Mouse (Mus musculus): ENCODE data around the gene Rp9. TPM values are rescaled to one million over a fixed set of nuclear protein-coding genes. Genes with fewer than 3 reads are reported as not detected.
"Not testable (repeated sequence)": the region's sequence is repeated elsewhere in the genome, so short reads cannot be mapped to it uniquely, and the experiment has no call there.

The Rp9 gene
- total RNA-seq, 2 experiments from 2014 or later = 36.2 to 40.7 TPM

- no peak for DNase-seq (ENCODE audit: low spot score in 2 of 2)
These were observed 46.0 kb downstream of the Rp9 start for GRCm38 (mm10) chr9:22423507-22423906.

DNA sequence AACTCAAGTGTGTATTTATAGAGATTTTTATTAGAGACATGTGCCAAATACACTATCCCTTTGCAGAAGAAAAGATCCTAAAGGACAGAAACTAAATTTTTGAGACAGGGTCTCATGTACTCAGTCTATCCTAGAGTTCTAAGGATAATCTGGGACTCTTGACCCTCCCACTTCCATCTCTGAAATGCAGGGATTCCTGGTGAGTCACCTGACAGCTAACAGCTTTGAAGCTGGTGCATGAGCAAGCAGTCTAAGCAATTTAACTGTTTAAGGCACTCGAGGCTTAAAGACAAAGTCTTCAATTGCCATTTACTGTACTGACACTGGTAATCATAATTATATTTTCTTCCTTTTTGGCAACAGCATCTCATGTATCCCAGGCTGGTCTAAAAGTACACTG is 47.0 kb downstream of the Rp9 start:
- no peak for DNase-seq (ENCODE audit: low spot score in 2 of 2)

- DNase-seq (ENCODE audit: low spot score in 2 of 2) = no peak
These were observed 49.1 kb downstream of the Rp9 start for GRCm38 (mm10) chr9:22420491-22420890.

GRCm38 (mm10) chr9:22419877-22420276 is 49.7 kb downstream of the Rp9 start:
- DNase-seq (ENCODE audit: low spot score in 2 of 2) = no peak

- no peak for DNase-seq (ENCODE audit: low spot score in 2 of 2)
These were observed 52.0 kb downstream of the Rp9 start for GRCm38 (mm10) chr9:22417547-22417946.

GRCm38 (mm10) chr9:22416187-22416586 is 53.4 kb downstream of the Rp9 start:
- DNase-seq (ENCODE audit: low spot score in 2 of 2) = no peak

DNA sequence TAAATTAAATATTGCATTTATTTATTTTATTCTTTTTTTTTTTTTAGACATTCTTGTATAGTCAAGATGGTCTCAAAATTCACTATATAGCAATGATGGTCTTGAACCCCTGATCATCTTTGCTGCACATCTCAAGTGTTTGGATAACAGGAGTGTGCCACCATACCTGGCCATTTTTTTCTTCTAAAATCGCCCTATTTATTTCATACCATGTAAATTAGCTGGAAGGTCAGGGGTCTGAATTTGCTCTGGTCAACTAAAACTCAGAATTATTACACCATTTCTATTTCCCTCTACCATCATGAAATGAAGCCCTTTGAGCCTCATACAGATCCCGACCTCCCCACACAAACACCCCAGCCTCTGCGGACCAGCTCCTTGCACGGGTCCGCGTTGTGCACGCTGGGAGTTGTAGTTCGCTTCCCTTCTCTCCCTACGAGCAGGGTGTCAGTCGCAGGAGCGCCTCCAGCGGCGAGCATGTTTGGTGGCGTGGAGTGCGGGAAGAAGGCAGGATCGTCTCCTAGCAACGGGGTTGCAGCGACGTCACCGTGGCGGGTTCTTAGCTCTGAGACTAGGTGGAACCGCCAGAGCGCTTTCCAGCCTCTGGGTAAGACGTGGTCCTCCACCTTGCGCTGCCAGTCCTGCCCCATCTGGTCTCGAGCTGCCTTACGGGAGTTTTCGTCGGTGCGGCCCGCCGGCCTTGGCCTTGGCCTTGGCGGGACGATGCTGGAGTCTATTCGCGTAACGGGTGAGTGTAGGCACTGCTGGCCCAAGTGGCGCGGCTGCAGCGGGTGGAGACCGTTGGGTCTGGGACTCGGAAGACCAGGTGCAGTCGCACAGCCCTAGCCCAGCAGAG is 58.3 kb downstream of the Rp9 start, which contains the start of gene 9530077C05Rik:
Gene 9530077C05Rik, plus strand, starts transcription at position 512 of the 856 bp plus-strand sequence.
- DNase-seq (ENCODE audit: low spot score in 2 of 2) = peak; percentile 98

GRCm38 (mm10) chr9:22409501-22409900 is 60.0 kb downstream of the Rp9 start:
- no peak for DNase-seq (ENCODE audit: low spot score in 2 of 2)

DNA sequence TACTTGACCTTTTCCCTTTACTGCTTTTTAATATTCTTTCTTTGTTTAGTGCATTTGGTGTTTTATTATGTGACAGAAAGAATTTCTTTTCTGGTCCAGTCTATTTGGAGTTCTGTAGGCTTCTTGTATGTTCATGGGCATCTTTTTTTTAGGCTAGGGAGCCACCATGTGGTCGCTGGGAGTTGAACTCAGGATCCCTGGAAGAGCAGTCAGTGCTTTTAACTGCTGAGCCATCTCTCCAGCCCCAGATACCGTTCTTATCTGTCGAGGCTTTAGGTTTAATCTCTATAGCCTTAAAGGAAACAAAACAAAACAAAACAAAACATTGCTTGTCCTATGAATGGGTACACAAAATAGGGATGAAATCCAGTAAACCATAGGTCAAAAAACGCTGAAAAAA is 61.2 kb downstream of the Rp9 start:
- not testable (repeated sequence) for DNase-seq (ENCODE audit: low spot score in 2 of 2)

DNA sequence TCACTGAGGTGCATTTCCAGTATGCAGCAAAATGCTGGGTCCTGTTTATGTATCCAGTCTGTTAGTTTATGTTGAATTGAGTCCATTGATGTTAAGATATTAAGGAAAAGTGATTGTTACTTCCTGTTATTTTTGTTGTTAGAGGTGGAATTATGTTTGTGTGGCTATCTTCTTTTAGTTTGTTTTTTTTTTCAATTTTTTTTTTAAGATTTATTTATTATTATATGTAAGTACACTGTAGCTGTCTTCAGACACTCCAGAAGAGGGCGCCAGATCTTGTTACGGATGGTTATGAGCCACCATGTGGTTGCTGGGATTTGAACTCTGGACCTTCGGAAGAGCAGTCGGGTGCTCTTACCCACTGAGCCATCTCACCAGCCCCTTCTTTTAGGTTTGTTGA is 61.9 kb downstream of the Rp9 start:
- DNase-seq (ENCODE audit: low spot score in 2 of 2) = not testable (repeated sequence)

- no peak for DNase-seq (ENCODE audit: low spot score in 2 of 2)
These were observed 64.1 kb downstream of the Rp9 start for GRCm38 (mm10) chr9:22405414-22405813.

- not testable (repeated sequence) for DNase-seq (ENCODE audit: low spot score in 2 of 2)
These were observed 66.0 kb downstream of the Rp9 start for GRCm38 (mm10) chr9:22403501-22403900.

- no peak for DNase-seq (ENCODE audit: low spot score in 2 of 2)
These were observed 66.6 kb downstream of the Rp9 start for GRCm38 (mm10) chr9:22402976-22403375.

GRCm38 (mm10) chr9:22402001-22402400 is 67.5 kb downstream of the Rp9 start:
- DNase-seq (ENCODE audit: low spot score in 2 of 2) = no peak

- DNase-seq (ENCODE audit: low spot score in 2 of 2) = peak in 1 of 2 experiments; percentile 23
These were observed 70.5 kb downstream of the Rp9 start for GRCm38 (mm10) chr9:22399021-22399420.

DNA sequence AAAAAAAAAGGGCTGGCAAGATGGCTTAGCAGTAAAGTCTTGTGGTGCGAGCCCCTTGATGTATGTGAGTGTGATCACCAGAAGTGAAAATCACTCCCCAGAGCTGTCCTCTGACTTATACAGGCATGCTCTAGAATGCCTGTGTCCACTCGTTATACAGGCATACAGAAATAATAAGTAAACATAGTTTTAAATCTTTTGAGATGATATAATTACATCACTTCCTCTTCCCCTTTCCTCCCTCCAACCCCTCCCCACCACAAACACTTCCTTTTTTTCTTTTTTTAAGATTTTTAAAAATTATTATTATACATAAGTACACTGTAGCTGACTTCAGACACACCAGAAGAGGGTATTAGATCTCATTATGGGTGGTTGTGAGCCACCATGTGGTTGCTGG is 74.8 kb downstream of the Rp9 start:
- DNase-seq (ENCODE audit: low spot score in 2 of 2) = no peak

- no peak for DNase-seq (ENCODE audit: low spot score in 2 of 2)
These were observed 79.2 kb downstream of the Rp9 start for GRCm38 (mm10) chr9:22390390-22390789.

DNA sequence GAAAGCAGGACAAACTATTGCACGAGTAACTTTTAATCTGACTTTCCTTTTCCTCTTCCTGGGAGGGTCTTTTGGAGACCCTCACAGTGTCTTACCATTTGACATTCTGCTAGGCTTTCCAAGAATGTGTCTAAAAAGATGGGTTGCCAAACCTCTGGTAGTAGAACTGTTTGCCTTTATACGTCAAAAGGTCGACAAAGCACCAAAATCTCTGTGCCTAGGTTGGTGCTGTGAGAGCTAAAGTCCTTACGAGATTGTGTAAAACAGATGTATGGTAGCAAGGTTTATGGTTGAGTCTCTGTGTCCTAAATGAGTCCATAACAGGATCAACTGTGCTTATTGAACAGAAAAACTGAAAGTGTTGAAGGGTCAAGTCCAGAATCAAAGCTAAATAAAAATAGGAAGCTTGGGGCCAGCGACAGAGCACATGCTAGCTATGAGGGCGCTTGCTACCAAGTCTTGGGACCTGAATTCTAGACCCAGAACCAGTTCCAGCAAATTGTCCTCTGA is 79.8 kb downstream of the Rp9 start:
- DNase-seq (ENCODE audit: low spot score in 2 of 2) = no peak

DNA sequence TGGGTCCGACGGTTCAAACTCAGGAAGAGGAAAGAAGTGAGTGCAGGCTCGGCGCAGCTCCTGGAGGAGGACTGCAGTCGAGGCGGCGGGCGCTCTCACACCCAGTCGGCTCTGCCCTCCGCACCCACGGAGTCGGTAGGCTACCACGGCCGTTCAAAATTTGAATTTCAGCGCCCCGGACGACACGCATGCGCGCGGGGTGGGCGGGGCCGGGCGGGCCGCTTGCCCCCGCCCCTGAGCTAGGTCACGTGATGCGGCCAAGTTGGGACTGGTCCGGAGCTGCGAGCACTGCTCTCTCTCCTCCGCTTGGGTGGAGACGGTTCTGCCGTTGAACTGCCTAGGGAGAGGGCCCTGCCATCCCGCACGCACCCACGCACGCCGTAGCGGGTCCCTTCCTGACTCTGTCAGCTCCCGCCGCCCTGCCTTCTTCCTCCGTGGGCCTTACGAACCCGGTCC is 80.5 kb downstream of the Rp9 start, which contains the start of gene Anln:
Gene Anln, minus strand, starts transcription at position 168 of the 456 bp plus-strand sequence.
- DNase-seq (ENCODE audit: low spot score in 2 of 2) = peak; percentile 87 to 91

DNA sequence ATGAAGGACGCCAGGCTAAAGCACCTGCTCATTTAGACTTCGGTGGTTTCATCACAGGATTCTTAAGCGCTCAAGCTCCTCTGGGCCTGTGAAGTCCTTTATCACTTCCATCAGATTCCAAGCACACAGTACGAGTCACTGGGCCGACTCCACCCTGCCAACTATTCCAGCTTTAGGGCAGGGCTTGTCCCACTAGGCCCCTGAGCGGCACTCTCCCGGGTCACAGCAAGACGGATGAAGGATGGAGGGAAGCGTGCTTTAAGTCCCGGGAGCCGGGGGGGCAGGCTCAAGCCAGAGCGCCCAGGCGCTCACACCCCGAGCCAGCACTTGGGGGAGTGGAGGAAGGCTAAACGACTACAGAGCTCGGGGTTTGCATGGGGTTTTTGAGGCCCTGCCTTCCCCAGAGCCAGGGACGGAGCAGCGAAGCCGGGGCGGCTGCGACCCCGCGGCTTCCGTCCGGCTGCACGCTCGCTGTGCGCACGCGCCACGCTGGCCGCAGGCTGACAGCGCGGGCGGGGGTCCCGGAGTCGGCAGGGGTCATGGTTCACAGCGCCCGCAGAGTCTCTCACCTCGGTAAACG is 81.1 kb downstream of the Rp9 start:
- DNase-seq (ENCODE audit: low spot score in 2 of 2) = peak; percentile 10 to 33

DNA sequence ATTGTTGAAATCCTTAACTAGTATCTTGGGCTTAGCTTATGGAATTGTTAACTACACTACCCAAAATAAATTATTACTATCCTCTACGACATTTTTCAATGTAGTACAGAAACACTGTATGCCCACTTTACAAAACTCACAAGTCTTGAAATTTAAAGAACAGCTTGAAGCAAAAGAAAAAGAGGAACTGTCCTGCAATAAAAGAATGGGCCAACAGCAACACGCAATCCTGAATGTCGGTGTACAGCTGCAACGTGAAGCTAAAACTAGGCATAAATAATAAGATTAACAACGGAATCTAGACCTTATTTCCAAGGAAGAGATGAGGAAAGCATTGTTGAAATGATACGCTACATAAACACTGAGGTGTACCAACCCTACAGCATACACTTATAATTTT is 81.6 kb downstream of the Rp9 start:
- no peak for DNase-seq (ENCODE audit: low spot score in 2 of 2)

DNA sequence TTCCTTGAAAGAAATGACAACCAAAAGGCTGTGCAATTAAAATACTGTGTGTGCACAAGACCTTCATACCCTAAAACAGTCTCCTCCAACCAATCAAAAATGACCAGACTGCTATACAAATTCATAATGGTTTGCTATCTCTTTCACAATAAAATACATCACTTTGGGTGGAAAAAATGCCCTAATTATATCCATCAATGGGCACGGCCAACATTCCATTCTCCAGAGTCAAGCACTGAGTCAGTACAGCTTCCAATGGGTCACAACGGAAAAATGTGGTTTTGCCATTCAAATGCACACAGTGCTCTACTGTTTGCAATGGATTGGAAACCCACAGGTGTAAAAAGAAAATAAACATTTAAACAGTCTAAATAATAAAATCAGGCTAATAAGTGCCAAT is 83.7 kb downstream of the Rp9 start:
- no peak for DNase-seq (ENCODE audit: low spot score in 2 of 2)

Data from layer of hippocampus, postnatal 10 days (tissue).